Mouse (Mus musculus) limb, embryonic 14.5 days (tissue): ENCODE results near the gene Trp63. TPM values are rescaled to one million over a fixed set of nuclear protein-coding genes. Genes with fewer than 3 reads are reported as not detected.

Experiments used
- ATAC-seq: fragments of 200-750 bp; cut with Nextera tagmentation; 2 replicates; pipeline ENCODE4 v1.8.0; 2017; ENCODE audit warnings: low read depth, moderate number of reproducible peaks, moderate TSS enrichment; ENCODE audit not compliant: low FRiP score
- DNase-seq: peaks from one replicate; pipeline ENCODE4 v3.0.0-alpha.2; 2015; ENCODE audit warnings: low spot score
- H3K27ac ChIP-seq: fragments of 300-500 bp; sonication (generic); replicated peaks from 2 replicates; pipeline ENCODE4 v1.5.1; 2014; ENCODE audit warnings: low read depth, mild to moderate bottlenecking, low read length, moderate library complexity, mixed read lengths
- H3K27me3 ChIP-seq: fragments of 300-500 bp; sonication (generic); 2 replicates; pipeline ENCODE4 v1.6.1; 2014; ENCODE audit warnings: low read length, mixed read lengths; ENCODE audit not compliant: control insufficient read depth, insufficient read depth
- H3K36me3 ChIP-seq: fragments of 300-500 bp; sonication (generic); 2 replicates; pipeline ENCODE4 v1.6.1; 2014; ENCODE audit warnings: mild to moderate bottlenecking, low read length, moderate library complexity, mixed read lengths; ENCODE audit not compliant: control insufficient read depth, insufficient read depth
- H3K4me1 ChIP-seq: fragments of 300-500 bp; sonication (generic); 2 replicates; pipeline ENCODE4 v1.6.1; 2014; ENCODE audit warnings: antibody characterized with exemption, low read length, mixed read lengths; ENCODE audit not compliant: control insufficient read depth, insufficient read depth
- H3K4me2 ChIP-seq: fragments of 300-500 bp; sonication (generic); replicated peaks from 2 replicates; pipeline ENCODE4 v1.6.1; 2014; ENCODE audit warnings: low read depth, mild to moderate bottlenecking, low read length, moderate library complexity; ENCODE audit not compliant: severe bottlenecking
- H3K4me3 ChIP-seq: fragments of 300-500 bp; sonication (generic); replicated peaks from 2 replicates; pipeline ENCODE4 v1.5.1; 2014; ENCODE audit warnings: low read length
- H3K9ac ChIP-seq: fragments of 300-500 bp; sonication (generic); 2 replicates; pipeline ENCODE4 v1.6.1; 2014; ENCODE audit warnings: mild to moderate bottlenecking, low read depth, low read length, moderate library complexity; ENCODE audit not compliant: severe bottlenecking
- H3K9me3 ChIP-seq: fragments of 300-500 bp; sonication (generic); 2 replicates; pipeline ENCODE4 v1.6.1; 2016; ENCODE audit warnings: low read length; ENCODE audit not compliant: control insufficient read depth
- POLR2A ChIP-seq: fragments of 200-500 bp; IDR thresholded peaks from 2 replicates; pipeline ENCODE4 v1.8.0; 2012; ENCODE audit warnings: inconsistent platforms, mild to moderate bottlenecking, moderate library complexity, borderline replicate concordance; ENCODE audit not compliant: insufficient read depth, insufficient read length; ENCODE audit errors: extremely low read depth
- WGBS: fragments of 180-500 bp; shearing (Covaris S2); extraction: QIAGEN DNeasy Blood & Tissue Kit; methylation state at CpG from one replicate; pipeline ENCODE4 v1.1.7; 2014; 5-methylcytosine and 5-hydroxymethylcytosine counted together
- polyA plus RNA-seq, 2 experiments: library from polyadenylated mRNA; depleted of rRNA in 1 of 2; stranded (reverse) in 1 of 2; unstranded in 1 of 2; fragments of >200 nt; fragmentation: Nextera tagmentation in 1 of 2; extraction: Ambion mirVana in 1 of 2; gene quantifications; 2 replicates each; pipeline versions ENCODE4 v1.2.1 to v1.2.3; 2012 to 2014

The Trp63 gene
- polyA plus RNA-seq, 2 experiments: 27.6 to 58.6 TPM

- Histone ChIP-seq H3K36me3 (no peaks in the 10 kb centered on the region), H3K27me3 (no peaks in the 10 kb centered on the region), H3K4me2 (no peak overlapping the region), H3K9me3 (no peaks in the 10 kb centered on the region), H3K27ac (no peak overlapping the region), H3K4me3 (no peak overlapping the region), H3K9ac (no peak overlapping the region), H3K4me1 (no peaks in the 10 kb centered on the region)
- WGBS: 88% methylated on average over 1 of the region's 1 CpGs
- no peak for TF ChIP-seq POLR2A
- no peak for ATAC-seq
- DNase-seq: no peak
Measured at GRCm38 (mm10) chr16:25871503-25871902, 187.9 kb downstream of the Trp63 start.

GRCm38 (mm10) chr16:25875681-25876080, 192.1 kb downstream of the Trp63 start:
- WGBS: 51% methylated on average over 2 of the region's 2 CpGs
- no peak for ATAC-seq
- Histone ChIP-seq H3K36me3 (no peaks in the 10 kb centered on the region), H3K4me2 (no peak overlapping the region), H3K4me3 (no peak overlapping the region), H3K27ac (no peak overlapping the region), H3K9me3 (no peaks in the 10 kb centered on the region), H3K27me3 (no peaks in the 10 kb centered on the region), H3K4me1 (no peaks in the 10 kb centered on the region), H3K9ac (no peak overlapping the region)
- TF ChIP-seq POLR2A: no peak
- no peak for DNase-seq

- 35% methylated on average over 7 of the region's 7 CpGs for WGBS
- H3K27me3 ChIP-seq: no peaks in the 10 kb centered on the region
- H3K9ac ChIP-seq: no peak overlapping the region
- no peak for TF ChIP-seq POLR2A
- no peaks in the 10 kb centered on the region for H3K4me1 ChIP-seq
- ATAC-seq (no peak), DNase-seq (no peak)
- no peak overlapping the region for H3K4me2 ChIP-seq
- H3K27ac ChIP-seq: no peak overlapping the region
- no peaks in the 10 kb centered on the region for H3K9me3 ChIP-seq
- no peaks in the 10 kb centered on the region for H3K36me3 ChIP-seq
- no peak overlapping the region for H3K4me3 ChIP-seq
Measured at GRCm38 (mm10) chr16:25877416-25877965, 193.9 kb downstream of the Trp63 start.

- H3K36me3 ChIP-seq: no peaks in the 10 kb centered on the region
- no peak for DNase-seq
- H3K4me2 ChIP-seq: no peak overlapping the region
- H3K27ac ChIP-seq: no peak overlapping the region
- H3K9me3 ChIP-seq: no peaks in the 10 kb centered on the region
- no peak overlapping the region for H3K4me3 ChIP-seq
- H3K9ac ChIP-seq: no peak overlapping the region
- no peaks in the 10 kb centered on the region for H3K4me1 ChIP-seq
- ATAC-seq: no peak
- no peaks in the 10 kb centered on the region for H3K27me3 ChIP-seq
- TF ChIP-seq POLR2A: no peak
Measured at GRCm38 (mm10) chr16:25878116-25878515, 194.6 kb downstream of the Trp63 start.

GRCm38 (mm10) chr16:25899071-25899470, 215.5 kb downstream of the Trp63 start:
- ATAC-seq (no peak), DNase-seq (no peak)
- Histone ChIP-seq H3K4me2 (no peak overlapping the region), H3K4me1 (no peaks in the 10 kb centered on the region), H3K27ac (no peak overlapping the region), H3K4me3 (no peak overlapping the region), H3K9me3 (no peaks in the 10 kb centered on the region), H3K9ac (no peak overlapping the region), H3K27me3 (no peaks in the 10 kb centered on the region), H3K36me3 (no peaks in the 10 kb centered on the region)
- TF ChIP-seq POLR2A: no peak
- 83% methylated on average over 4 of the region's 4 CpGs for WGBS

GRCm38 (mm10) chr16:25899657-25900056, 216.1 kb downstream of the Trp63 start:
- H3K4me2 ChIP-seq: no peak overlapping the region
- no peaks in the 10 kb centered on the region for H3K36me3 ChIP-seq
- WGBS: 83% methylated on average over 2 of the region's 2 CpGs
- H3K27me3 ChIP-seq: no peaks in the 10 kb centered on the region
- H3K4me1 ChIP-seq: no peaks in the 10 kb centered on the region
- no peak overlapping the region for H3K9ac ChIP-seq
- no peak for TF ChIP-seq POLR2A
- no peak overlapping the region for H3K4me3 ChIP-seq
- H3K27ac ChIP-seq: no peak overlapping the region
- ATAC-seq (no peak), DNase-seq (no peak)
- no peaks in the 10 kb centered on the region for H3K9me3 ChIP-seq
